ENCODE assay signal across 8 mouse cellular contexts in genomic region chr6:113604432-113605223, GRCm38 (mm10). TPM values are rescaled to one million over a fixed set of nuclear protein-coding genes. Genes with fewer than 3 reads are reported as not detected.
DNase-seq lines count a peak whose midpoint lies in the region; ATAC-seq and TF ChIP-seq lines count a peak whose summit lies in the region.

Gene Brk1 (plus strand): TSS chr6:113604772.

- ATAC-seq in hindbrain, embryonic 16.5 days: peak; percentile 96
- ATAC-seq in megakaryocyte, adult 5-6 weeks (ENCODE audit: poor library complexity, severe bottlenecking): peak; percentile 87

- TF ChIP-seq CTCF in left cerebral cortex, adult 2 months (IDR thresholded peaks at IDR 0.05): peak; percentile 58

- intact Hi-C loops in left cerebral cortex, adult 2 months (cut with DNase I): loop anchor here (5.0 kb wide), 1 partner anchor 72 kb away; the partner anchor contains the start of genes Emc3 and Fancd2

- no peaks in the 10 kb centered on the region for H3K36me3 ChIP-seq in hindbrain, embryonic 16.5 days (ENCODE audit: control insufficient read depth, insufficient read depth, low read length)

- H3K27me3 ChIP-seq in hindbrain, embryonic 16.5 days (replicated peaks; ENCODE audit: control insufficient read depth, insufficient read depth, low read length): no peaks in the 10 kb centered on the region

- H3K9me3 ChIP-seq in hindbrain, embryonic 16.5 days (ENCODE audit: control insufficient read depth, low read length): no peaks in the 10 kb centered on the region

- peaks cover 12% of the 10 kb centered on the region for H3K4me1 ChIP-seq in hindbrain, embryonic 16.5 days (ENCODE audit: control insufficient read depth, insufficient read depth, low read depth, low read length)

- peak within 1 kb of the TSS; percentile 87 for H3K27ac ChIP-seq in hindbrain, embryonic 16.5 days (ENCODE audit: low read depth, low read length)
- H3K27ac ChIP-seq in left cerebral cortex, adult 2 months: peak within 1 kb of the TSS; percentile 91

- peak within 1 kb of the TSS; percentile 91 for H3K9ac ChIP-seq in hindbrain, embryonic 16.5 days (ENCODE audit: low read depth, low read length)

- peak within 1 kb of the TSS; percentile 88 for H3K4me2 ChIP-seq in hindbrain, embryonic 16.5 days (ENCODE audit: low read length)

- WGBS in hindbrain, embryonic 16.5 days: under 1% methylated on average over 58 of the region's 65 CpGs

- DNase-seq in T-cell, adult 2 months (ENCODE audit: low spot score): peak; percentile 81
- peak; percentile 91 to 92 for DNase-seq in cerebellum, postnatal 36 days
- DNase-seq in gastrocnemius, adult 18-20 months (ENCODE audit: low spot score): peak; percentile 80
- DNase-seq in left cerebral cortex, adult 2 months (ENCODE audit: extremely low spot score in 1 of 2, low spot score in 2 of 2): peak; percentile 88 to 92
- peak; percentile 89 to 92 for DNase-seq in right cerebral cortex, adult 2 months (ENCODE audit: low spot score in 2 of 2)
- DNase-seq in urinary bladder, postnatal 14 days (ENCODE audit: low spot score): peak; percentile 89

- H3K4me3 ChIP-seq in hindbrain, embryonic 16.5 days (ENCODE audit: low read length): peak within 1 kb of the TSS; percentile 92
- peak within 1 kb of the TSS; percentile 93 for H3K4me3 ChIP-seq in left cerebral cortex, adult 2 months

RNA-seq across cellular contexts. Expression of gene Brk1, which starts in this region (rescaled TPM):
- total RNA-seq in gastrocnemius, adult 18-20 months (2021): 10 to 100 TPM; 40.7 to 41.1 TPM
- polyA plus RNA-seq in hindbrain, embryonic 16.5 days (2015; fragmentation: Nextera tagmentation; extraction: Ambion mirVana): 246 and 270 TPM in 2 replicates
- total RNA-seq in left cerebral cortex, adult 2 months (2021): 100 to 1,000 TPM; 221 to 228 TPM
- 364 and 398 TPM in 2 replicates for total RNA-seq in megakaryocyte, adult 5-6 weeks (2015)
- 185 and 211 TPM in 2 replicates for total RNA-seq in megakaryocyte, adult 5-6 weeks (2017)

Comparison
In these comparisons a context has a peak if more than half of its experiments do, and no peak if none do; other contexts are left out.
1. Peak in every context shown above with its lines: DNase-seq, ATAC-seq, H3K4me3 ChIP-seq and H3K27ac ChIP-seq.
2. RNA of gene Brk1 (total RNA-seq): 185 to 398 TPM in megakaryocyte, adult 5-6 weeks and 221 to 228 TPM in left cerebral cortex, adult 2 months; 40.7 to 41.1 TPM in gastrocnemius, adult 18-20 months; every median in the first group is over 4 times any median in the second.